Comparison of ENCODE assay signal across 9 mouse cellular contexts in genomic region chr10:80799070-80799566, GRCm38 (mm10). TPM values are rescaled to one million over a fixed set of nuclear protein-coding genes. Genes with fewer than 3 reads are reported as not detected.
DNase-seq lines count a peak whose midpoint lies in the region; ATAC-seq and TF ChIP-seq lines count a peak whose summit lies in the region.
"Had no signal": no experiment of that assay in that cellular context is flagged by ENCODE, and none has a peak within 500 bp of the region (broad histone marks: within the 10 kb centered on the region; RNA-seq: fewer than 3 reads in every experiment).

No protein-coding gene starts in this region.

- no peak for TF ChIP-seq CTCF in lung, adult 2 months (IDR thresholded peaks at IDR 0.05; ENCODE audit: insufficient read depth, low read length)

- under 1% methylated on average over 18 of the region's 18 CpGs for WGBS in lung, adult 2 months
- 5% methylated on average over 18 of the region's 18 CpGs for WGBS in embryonic facial prominence, embryonic 10.5 days
- under 1% methylated on average over 18 of the region's 18 CpGs for WGBS in intestine, embryonic 16.5 days
- WGBS in neural tube, embryonic 14.5 days: 4% methylated on average over 18 of the region's 18 CpGs

- H3K4me1 ChIP-seq in lung, adult 2 months (ENCODE audit: control insufficient read depth, insufficient read depth, low read length): peaks cover 18% of the 10 kb centered on the region
- H3K4me1 ChIP-seq in embryonic facial prominence, embryonic 10.5 days: peaks cover 36% of the 10 kb centered on the region
- peaks cover 19% of the 10 kb centered on the region for H3K4me1 ChIP-seq in intestine, embryonic 16.5 days (ENCODE audit: control insufficient read depth, insufficient read depth, low read length)
- H3K4me1 ChIP-seq in neural tube, embryonic 14.5 days (ENCODE audit: control insufficient read depth, insufficient read depth, low read length): peaks cover 24% of the 10 kb centered on the region

- no peak for DNase-seq in lung, adult 2 months
- DNase-seq in lung, postnatal 36 days: no peak
- DNase-seq in embryonic facial prominence, embryonic 10.5 days (ENCODE audit: low spot score): no peak
- no peak for DNase-seq in B cell, adult 2 months
- DNase-seq in gastrocnemius, postnatal 10 days: no peak
- no peak for DNase-seq in urinary bladder, postnatal 4 days (ENCODE audit: low spot score in 2 of 2)

- H3K9ac ChIP-seq in intestine, embryonic 16.5 days (ENCODE audit: low read depth, low read length): peak overlapping the region; percentile 96
- H3K9ac ChIP-seq in neural tube, embryonic 14.5 days (replicated peaks; ENCODE audit: low read depth, low read length): peak overlapping the region; percentile 95

- no peak for ATAC-seq in intestine, embryonic 16.5 days
- no peak for ATAC-seq in neural tube, embryonic 14.5 days (ENCODE audit: low read depth)

- peaks cover 71% of the 10 kb centered on the region for H3K36me3 ChIP-seq in embryonic facial prominence, embryonic 10.5 days (replicated peaks)
- H3K36me3 ChIP-seq in intestine, embryonic 16.5 days (ENCODE audit: control insufficient read depth, insufficient read depth, low read length): peaks cover 17% of the 10 kb centered on the region
- H3K36me3 ChIP-seq in neural tube, embryonic 14.5 days (ENCODE audit: control insufficient read depth, insufficient read depth, low read length): peaks cover 50% of the 10 kb centered on the region

- H3K9me3 ChIP-seq in embryonic facial prominence, embryonic 10.5 days: no peaks in the 10 kb centered on the region
- no peaks in the 10 kb centered on the region for H3K9me3 ChIP-seq in intestine, embryonic 16.5 days (ENCODE audit: control insufficient read depth, low read length)
- H3K9me3 ChIP-seq in neural tube, embryonic 14.5 days (ENCODE audit: control insufficient read depth, low read length): no peaks in the 10 kb centered on the region

- no peak for TF ChIP-seq POLR2A in lung, adult 2 months (IDR thresholded peaks at IDR 0.05; ENCODE audit: borderline replicate concordance, extremely low read depth, low read depth, low read length)

- H3K27me3 ChIP-seq in embryonic facial prominence, embryonic 10.5 days (replicated peaks; ENCODE audit: low read depth, poor library complexity, severe bottlenecking): no peaks in the 10 kb centered on the region
- H3K27me3 ChIP-seq in intestine, embryonic 16.5 days (replicated peaks; ENCODE audit: control insufficient read depth, insufficient read depth, low read length): no peaks in the 10 kb centered on the region
- no peaks in the 10 kb centered on the region for H3K27me3 ChIP-seq in neural tube, embryonic 14.5 days (ENCODE audit: control insufficient read depth, insufficient read depth, low read length)

- peak overlapping the region; percentile 80 for H3K4me2 ChIP-seq in intestine, embryonic 16.5 days (ENCODE audit: low read depth, low read length)
- H3K4me2 ChIP-seq in neural tube, embryonic 14.5 days (ENCODE audit: low read depth, low read length): peak overlapping the region; percentile 91

- peak overlapping the region; percentile 88 for H3K4me3 ChIP-seq in lung, adult 2 months (replicated peaks; ENCODE audit: extremely low read depth, low read depth, low read length)
- peak overlapping the region; percentile 86 for H3K4me3 ChIP-seq in embryonic facial prominence, embryonic 10.5 days
- peak overlapping the region; percentile 96 for H3K4me3 ChIP-seq in intestine, embryonic 16.5 days (ENCODE audit: low read length)
- H3K4me3 ChIP-seq in neural tube, embryonic 14.5 days (ENCODE audit: low read depth, low read length): peak overlapping the region; percentile 94

- peak overlapping the region; percentile 98 for H3K27ac ChIP-seq in embryonic facial prominence, embryonic 10.5 days (replicated peaks)
- H3K27ac ChIP-seq in intestine, embryonic 16.5 days (ENCODE audit: low read length): peak overlapping the region; percentile 98
- peak overlapping the region; percentile 97 for H3K27ac ChIP-seq in neural tube, embryonic 14.5 days (ENCODE audit: low read depth, low read length)

RNA-seq across cellular contexts. Expression of gene Plekhj1, which starts 0.7 kb away (rescaled TPM):
- 51.2 and 58.8 TPM in 2 replicates for polyA plus RNA-seq in lung, adult 2 months (2012; rRNA removed)
- polyA plus RNA-seq in embryonic facial prominence, embryonic 10.5 days (2016; fragmentation: Nextera tagmentation; extraction: Ambion mirVana): 181 and 184 TPM in 2 replicates
- polyA plus RNA-seq in intestine, embryonic 16.5 days (2015; fragmentation: Nextera tagmentation; extraction: Ambion mirVana): 120 and 135 TPM in 2 replicates
- polyA plus RNA-seq in neural tube, embryonic 14.5 days (2014; fragmentation: Nextera tagmentation; extraction: Ambion mirVana): 126 and 127 TPM in 2 replicates
- 10 to 100 TPM; 26.8 to 30.9 TPM for total RNA-seq in gastrocnemius, postnatal 10 days (2021)

RNA-seq across cellular contexts. Expression of gene Sf3a2, which starts 1.1 kb away (rescaled TPM):
- polyA plus RNA-seq in lung, adult 2 months (2012; rRNA removed): 35.7 and 38.7 TPM in 2 replicates
- 114 and 127 TPM in 2 replicates for polyA plus RNA-seq in embryonic facial prominence, embryonic 10.5 days (2016; fragmentation: Nextera tagmentation; extraction: Ambion mirVana)
- 62.3 and 63.0 TPM in 2 replicates for polyA plus RNA-seq in intestine, embryonic 16.5 days (2015; fragmentation: Nextera tagmentation; extraction: Ambion mirVana)
- polyA plus RNA-seq in neural tube, embryonic 14.5 days (2014; fragmentation: Nextera tagmentation; extraction: Ambion mirVana): 63.3 and 66.8 TPM in 2 replicates
- total RNA-seq in gastrocnemius, postnatal 10 days (2021): 10 to 100 TPM; 31.6 to 41.3 TPM

RNA-seq across cellular contexts. Expression of gene Amh, which starts 5.9 kb away (rescaled TPM):
- 0.62 and 1.3 TPM in 2 replicates for polyA plus RNA-seq in lung, adult 2 months (2012; rRNA removed)
- 0.11 and 0.17 TPM in 2 replicates for polyA plus RNA-seq in embryonic facial prominence, embryonic 10.5 days (2016; fragmentation: Nextera tagmentation; extraction: Ambion mirVana)
- polyA plus RNA-seq in intestine, embryonic 16.5 days (2015; fragmentation: Nextera tagmentation; extraction: Ambion mirVana): 0.07 and 0.10 TPM in 2 replicates
- polyA plus RNA-seq in neural tube, embryonic 14.5 days (2014; fragmentation: Nextera tagmentation; extraction: Ambion mirVana): 0.15 and 0.16 TPM in 2 replicates
- under 1 TPM; 0.20 to 0.52 TPM for total RNA-seq in gastrocnemius, postnatal 10 days (2021)
- total RNA-seq: common myeloid progenitor, adult 5-6 weeks had no signal

RNA-seq across cellular contexts. Expression of gene Jsrp1, which starts 14.2 kb away (rescaled TPM):
- polyA plus RNA-seq in lung, adult 2 months (2012; rRNA removed): 7.7 TPM in 1 of 2 replicates, not detected in the other
- polyA plus RNA-seq in embryonic facial prominence, embryonic 10.5 days (2016; fragmentation: Nextera tagmentation; extraction: Ambion mirVana): 0.26 and 0.52 TPM in 2 replicates
- polyA plus RNA-seq in intestine, embryonic 16.5 days (2015; fragmentation: Nextera tagmentation; extraction: Ambion mirVana): 0.70 and 0.82 TPM in 2 replicates
- 0.74 and 0.86 TPM in 2 replicates for polyA plus RNA-seq in neural tube, embryonic 14.5 days (2014; fragmentation: Nextera tagmentation; extraction: Ambion mirVana)
- total RNA-seq in gastrocnemius, postnatal 10 days (2021): 100 to 1,000 TPM; 289 to 339 TPM
- total RNA-seq: common myeloid progenitor, adult 5-6 weeks had no signal

RNA-seq across cellular contexts. Expression of gene Oaz1, which starts 27.3 kb away (rescaled TPM):
- polyA plus RNA-seq in lung, adult 2 months (2012; rRNA removed): 804 and 834 TPM in 2 replicates
- 2,205 and 2,316 TPM in 2 replicates for polyA plus RNA-seq in embryonic facial prominence, embryonic 10.5 days (2016; fragmentation: Nextera tagmentation; extraction: Ambion mirVana)
- 1,610 and 1,714 TPM in 2 replicates for polyA plus RNA-seq in intestine, embryonic 16.5 days (2015; fragmentation: Nextera tagmentation; extraction: Ambion mirVana)
- polyA plus RNA-seq in neural tube, embryonic 14.5 days (2014; fragmentation: Nextera tagmentation; extraction: Ambion mirVana): 1,177 and 1,236 TPM in 2 replicates
- total RNA-seq in gastrocnemius, postnatal 10 days (2021): 100 to 1,000 TPM; 846 to 935 TPM
